Mouse (Mus musculus): ENCODE measurements around the gene Zan. TPM values are rescaled to one million over a fixed set of nuclear protein-coding genes. Genes with fewer than 3 reads are reported as not detected.

The Zan gene
- total and polyA plus RNA-seq, 3 experiments: 0.04 to 0.10 TPM; not detected in 1

GRCm38 (mm10) chr5:137501709-137502666, 25.1 kb upstream of the Zan start, which contains the start of gene Pop7:
TSS of gene Pop7 (minus strand) at chr5:137502518.
- Histone ChIP-seq H3K27ac (ENCODE audit: insufficient read depth, low read depth) (peak within 1 kb of the TSS; percentile 92), H3K27me3 (replicated peaks) (peaks cover 3% of the 10 kb centered on the region), H3K4me2 (ENCODE audit: insufficient read depth, low read depth, poor library complexity, severe bottlenecking) (peak within 1 kb of the TSS; percentile 71), H3K79me2 (replicated peaks; ENCODE audit: control insufficient read depth, extremely low read depth, insufficient read depth, poor library complexity, severe bottlenecking) (no peaks in the 10 kb centered on the region; the same call in 1 of the 2 replicates), H3K36me3 (replicated peaks in 1 of 2; ENCODE audit: control insufficient read depth in 1 of 2, insufficient read depth in 1 of 2, low read length in 1 of 2) (peaks cover 0 to 11% of the 10 kb centered on the region in 2 experiments), H3K4me3 (replicated peaks in 1 of 3; ENCODE audit: low read depth in 2 of 3, low read length in 2 of 3, poor library complexity in 1 of 3) (peak within 1 kb of the TSS; percentile 76 to 94 (median 79)), H3K9ac (ENCODE audit: insufficient read depth, low read depth) (peak within 1 kb of the TSS; percentile 90), H3K9me3 (replicated peaks; ENCODE audit: low read length) (peaks cover 3% of the 10 kb centered on the region), H3K4me1 (ENCODE audit: control insufficient read depth in 1 of 2, insufficient read depth in 2 of 2) (peaks cover 2 to 14% of the 10 kb centered on the region in 2 experiments; a peak in 3 of 4 replicates)
- DNase-seq (ENCODE audit: extremely low read depth): peak; percentile 100
- in situ Hi-C loops (cut with MboI; ENCODE audit: low pct_ligation_motif_present, low pct_unique_long_range_greater_than_20kb, low sequenced_read_pairs) (loop anchor here (25.0 kb wide), 1 partner anchor 260 kb away; no protein-coding TSS in a partner anchor), dilution Hi-C loops (cut with MboI; ENCODE audit: extremely low pct_ligation_motif_present, extremely low pct_unique_long_range_greater_than_20kb, low sequenced_read_pairs) (no loop called here)
- peak; percentile 70 for TF ChIP-seq BHLHE40 (IDR thresholded peaks at IDR 0.05; ENCODE audit: low read depth, low read length)
- TF ChIP-seq KAT2A (IDR thresholded peaks at IDR 0.05; ENCODE audit: insufficient replicate concordance, low read length): peak; percentile 86; the same call in 1 of the 2 replicates
- TF ChIP-seq MAZ (IDR thresholded peaks at IDR 0.05; ENCODE audit: low read depth, low read length): no peak
- TF ChIP-seq CHD1 (IDR thresholded peaks at IDR 0.05; ENCODE audit: low read depth, low read length): 0 out of 2 replicates have a peak, but pooled peaks have one; percentile 16
- TF ChIP-seq POLR2A (IDR thresholded peaks at IDR 0.05; ENCODE audit: low read depth, low read length): peak; percentile 75
- TF ChIP-seq ZKSCAN1 (IDR thresholded peaks at IDR 0.05; ENCODE audit: borderline replicate concordance, low read depth, low read length): no peak
- 0 out of 2 replicates have a peak, but pooled peaks have one; percentile 58 for TF ChIP-seq TBP (conservative IDR thresholded peaks at IDR 0.05; ENCODE audit: low read depth, low read length)
- peak; percentile 87 for TF ChIP-seq USF2 (conservative IDR thresholded peaks at IDR 0.05; ENCODE audit: low read depth, low read length)
- TF ChIP-seq MYC (IDR thresholded peaks at IDR 0.05; ENCODE audit: low read depth, low read length): peak; percentile 84
- peak; percentile 73; the same call in 1 of the 2 replicates for TF ChIP-seq NELFE (IDR thresholded peaks at IDR 0.05; ENCODE audit: low read depth, low read length)
- TF ChIP-seq JUND (conservative IDR thresholded peaks at IDR 0.05; ENCODE audit: low read depth, low read length): no peak
- no peak; the same call in 1 of the 2 replicates for TF ChIP-seq GABPA (IDR thresholded peaks at IDR 0.05; ENCODE audit: insufficient replicate concordance, low read depth, low read length)
- no peak for TF ChIP-seq PAX5 (IDR thresholded peaks at IDR 0.05; ENCODE audit: low read length)
- TF ChIP-seq EP300 (IDR thresholded peaks at IDR 0.05; ENCODE audit: low read length): no peak
- peak; percentile 44; the same call in 1 of the 2 replicates for TF ChIP-seq SMC3 (IDR thresholded peaks at IDR 0.05; ENCODE audit: low read depth, low read length)
- peak; percentile 87 for TF ChIP-seq MAX (IDR thresholded peaks at IDR 0.05; ENCODE audit: low read length)
- TF ChIP-seq ELF1 (IDR thresholded peaks at IDR 0.05; ENCODE audit: low read depth, low read length): peak; percentile 96
- TF ChIP-seq SIN3A (IDR thresholded peaks at IDR 0.05; ENCODE audit: low read length): no peak; the same call in none of the 2 replicates
- peak; percentile 8; the same call in 1 of the 2 replicates for TF ChIP-seq ZMIZ1 (IDR thresholded peaks at IDR 0.05; ENCODE audit: low read depth, low read length)
- no peak for TF ChIP-seq ZC3H11A (IDR thresholded peaks at IDR 0.05; ENCODE audit: low read depth, low read length)
- peak; percentile 91 for TF ChIP-seq USF1 (IDR thresholded peaks at IDR 0.05; ENCODE audit: low read depth, low read length)
- no peak for TF ChIP-seq UBTF (IDR thresholded peaks at IDR 0.05; ENCODE audit: low read depth, low read length)
- no peak for TF ChIP-seq ETS1 (conservative IDR thresholded peaks at IDR 0.05; ENCODE audit: low read depth, low read length)
- no peak for TF ChIP-seq MAFK (IDR thresholded peaks at IDR 0.05; ENCODE audit: insufficient replicate concordance, low read length)
- no peak for TF ChIP-seq E2F4 (IDR thresholded peaks at IDR 0.05; ENCODE audit: insufficient replicate concordance, low read depth, low read length)
- TF ChIP-seq TCF12 (IDR thresholded peaks at IDR 0.05; ENCODE audit: low read depth, low read length): peak; percentile 67; the same call in 1 of the 2 replicates
- TF ChIP-seq ZNF384 (IDR thresholded peaks at IDR 0.05; ENCODE audit: low read depth, low read length): no peak
- TF ChIP-seq CHD2 (IDR thresholded peaks at IDR 0.05; ENCODE audit: low read length): peak; percentile 99
- TF ChIP-seq RAD21 (IDR thresholded peaks at IDR 0.05; ENCODE audit: low read depth, low read length): no peak; the same call in none of the 2 replicates
- TF ChIP-seq CTCF (conservative IDR thresholded peaks at IDR 0.05 in 1 of 2, IDR thresholded peaks at IDR 0.05 in 1 of 2; ENCODE audit: low read depth in 2 of 2, low read length in 2 of 2): peak; percentile 66 to 77
- peak; percentile 100 for TF ChIP-seq NRF1 (IDR thresholded peaks at IDR 0.05; ENCODE audit: low read depth, low read length)
- no peak; the same call in 1 of the 2 replicates for TF ChIP-seq IRF4 (IDR thresholded peaks at IDR 0.05; ENCODE audit: low read depth, low read length)
- no peak; the same call in 1 of the 2 replicates for TF ChIP-seq MXI1 (IDR thresholded peaks at IDR 0.05; ENCODE audit: low read depth, low read length)
- TF ChIP-seq HCFC1 (IDR thresholded peaks at IDR 0.05; ENCODE audit: low read depth, low read length): peak; percentile 91
- peak; percentile 24; the same call in 1 of the 2 replicates for TF ChIP-seq MEF2A (IDR thresholded peaks at IDR 0.05; ENCODE audit: borderline replicate concordance, low read depth, low read length)
- TF ChIP-seq JUN (IDR thresholded peaks at IDR 0.05; ENCODE audit: insufficient read depth, low read depth, low read length): no peak
- no peak for TF ChIP-seq RCOR1 (conservative IDR thresholded peaks at IDR 0.05; ENCODE audit: low read depth, low read length)

All from CH12.LX (cell line).